Mouse (Mus musculus) heart, embryonic 12.5 days (tissue): ENCODE measurements around the gene Inafm2. TPM values are rescaled to one million over a fixed set of nuclear protein-coding genes. Genes with fewer than 3 reads are reported as not detected.

Source experiments
- ATAC-seq: fragments of 200-750 bp; cut with Nextera tagmentation; 2 replicates; pipeline ENCODE4 v1.8.0; 2017; ENCODE audit warnings: moderate TSS enrichment, moderate library complexity; ENCODE audit not compliant: insufficient number of reproducible peaks, low FRiP score
- H3K27ac ChIP-seq: fragments of 300-500 bp; sonication (generic); 2 replicates; pipeline ENCODE4 v1.5.1; 2016; ENCODE audit warnings: mild to moderate bottlenecking, moderate library complexity; ENCODE audit not compliant: poor library complexity, severe bottlenecking
- H3K27me3 ChIP-seq: fragments of 300-500 bp; sonication (generic); replicated peaks from 2 replicates; pipeline ENCODE4 v1.6.1; 2016; ENCODE audit warnings: mild to moderate bottlenecking, moderate library complexity
- H3K36me3 ChIP-seq: fragments of 300-500 bp; sonication (generic); 2 replicates; pipeline ENCODE4 v1.6.1; 2016; ENCODE audit warnings: mild to moderate bottlenecking, moderate library complexity
- H3K4me1 ChIP-seq: fragments of 300-500 bp; sonication (generic); replicated peaks from 2 replicates; pipeline ENCODE4 v1.6.1; 2016; ENCODE audit warnings: mild to moderate bottlenecking
- H3K4me2 ChIP-seq: fragments of 300-500 bp; sonication (generic); 2 replicates; pipeline ENCODE4 v1.6.1; 2016; ENCODE audit warnings: mild to moderate bottlenecking, moderate library complexity
- H3K4me3 ChIP-seq: fragments of 300-500 bp; sonication (generic); 2 replicates; pipeline ENCODE4 v1.5.1; 2016; ENCODE audit warnings: mild to moderate bottlenecking
- H3K9ac ChIP-seq: fragments of 300-500 bp; sonication (generic); 2 replicates; pipeline ENCODE4 v1.6.1; 2016; ENCODE audit warnings: mild to moderate bottlenecking, moderate library complexity
- H3K9me3 ChIP-seq: fragments of 300-500 bp; sonication (generic); replicated peaks from 2 replicates; pipeline ENCODE4 v1.6.1; 2016; ENCODE audit warnings: mild to moderate bottlenecking, moderate library complexity
- WGBS: fragments of 180-500 bp; shearing (Covaris S2); methylation state at CpG from one replicate; pipeline ENCODE4 v1.1.7; 2016; 5-methylcytosine and 5-hydroxymethylcytosine counted together
- polyA plus RNA-seq: library from polyadenylated mRNA; unstranded; fragments of >200 nt; fragmentation: Nextera tagmentation; extraction: Ambion mirVana; gene quantifications from 2 replicates; pipeline ENCODE4 v1.2.1, GENCODE M21; 2016

Inafm2 gene
- polyA plus RNA-seq, 1 experiment from 2014 or later, result 33.8 TPM

- ATAC-seq, result no peak
- no peaks in the 10 kb centered on the region for H3K9me3 ChIP-seq
- H3K4me2 ChIP-seq, result peak overlapping the region; percentile 35; the same call in 1 of the 2 replicates
- no peak overlapping the region for H3K9ac ChIP-seq
- H3K4me3 ChIP-seq, result no peak overlapping the region
- H3K4me1 ChIP-seq, result peaks cover 44% of the 10 kb centered on the region
- H3K27ac ChIP-seq, result no peak overlapping the region
- WGBS, result 16% methylated on average over 9 of the region's 9 CpGs
- peaks cover 36% of the 10 kb centered on the region for H3K27me3 ChIP-seq
- no peaks in the 10 kb centered on the region for H3K36me3 ChIP-seq
Observed at GRCm38 (mm10) chr2:118727911-118728310, 17.6 kb upstream of the Inafm2 start.

GRCm38 (mm10) chr2:118728337-118728736 is 17.2 kb upstream of the Inafm2 start, which contains the start of gene Plcb2:
Plcb2 (minus strand) TSS chr2:118728438.
- peak within 1 kb of the TSS; percentile 35 for H3K4me2 ChIP-seq
- no peak within 1 kb of the TSS for H3K4me3 ChIP-seq
- peaks cover 36% of the 10 kb centered on the region for H3K27me3 ChIP-seq
- H3K36me3 ChIP-seq, result no peaks in the 10 kb centered on the region
- ATAC-seq, result no peak
- 15% methylated on average over 7 of the region's 7 CpGs for WGBS
- H3K4me1 ChIP-seq, result peaks cover 40% of the 10 kb centered on the region
- 0 out of 2 replicates have a peak within 1 kb of the TSS, but pooled peaks have one; percentile 46 for H3K9ac ChIP-seq
- H3K9me3 ChIP-seq, result no peaks in the 10 kb centered on the region
- no peak within 1 kb of the TSS; the same call in 1 of the 2 replicates for H3K27ac ChIP-seq

GRCm38 (mm10) chr2:118729194-118729593 is 16.4 kb upstream of the Inafm2 start:
- WGBS, result 28% methylated on average over 4 of the region's 4 CpGs
- Histone ChIP-seq H3K9ac (0 out of 2 replicates have a peak overlapping the region, but pooled peaks have one; percentile 9), H3K27me3 (peaks cover 43% of the 10 kb centered on the region), H3K4me3 (no peak overlapping the region), H3K4me2 (no peak overlapping the region), H3K27ac (no peak overlapping the region; the same call in 1 of the 2 replicates), H3K9me3 (no peaks in the 10 kb centered on the region), H3K4me1 (peaks cover 32% of the 10 kb centered on the region), H3K36me3 (no peaks in the 10 kb centered on the region)
- ATAC-seq, result 0 out of 2 replicates have a peak, but pooled peaks have one; percentile 20

- no peak overlapping the region for H3K9ac ChIP-seq
- H3K27me3 ChIP-seq, result peaks cover 39% of the 10 kb centered on the region
- ATAC-seq, result no peak
- H3K9me3 ChIP-seq, result no peaks in the 10 kb centered on the region
- H3K4me1 ChIP-seq, result peaks cover 32% of the 10 kb centered on the region
- H3K27ac ChIP-seq, result no peak overlapping the region
- H3K36me3 ChIP-seq, result no peaks in the 10 kb centered on the region
- 27% methylated on average over 8 of the region's 8 CpGs for WGBS
- H3K4me2 ChIP-seq, result no peak overlapping the region
- no peak overlapping the region for H3K4me3 ChIP-seq
Observed at GRCm38 (mm10) chr2:118729816-118730621, 15.5 kb upstream of the Inafm2 start.

- no peak overlapping the region for H3K4me3 ChIP-seq
- H3K36me3 ChIP-seq, result no peaks in the 10 kb centered on the region
- no peak overlapping the region for H3K9ac ChIP-seq
- no peak overlapping the region for H3K27ac ChIP-seq
- no peak; the same call in 1 of the 2 replicates for ATAC-seq
- H3K9me3 ChIP-seq, result no peaks in the 10 kb centered on the region
- peaks cover 39% of the 10 kb centered on the region for H3K27me3 ChIP-seq
- no peak overlapping the region for H3K4me2 ChIP-seq
- H3K4me1 ChIP-seq, result peaks cover 32% of the 10 kb centered on the region
- 6% methylated on average over 3 of the region's 3 CpGs for WGBS
Observed at GRCm38 (mm10) chr2:118730622-118730915, 15.0 kb upstream of the Inafm2 start.

- H3K9ac ChIP-seq, result no peak overlapping the region
- WGBS, result 80% methylated on average over 5 of the region's 5 CpGs
- H3K36me3 ChIP-seq, result no peaks in the 10 kb centered on the region
- H3K4me2 ChIP-seq, result no peak overlapping the region
- H3K27ac ChIP-seq, result no peak overlapping the region
- no peak overlapping the region for H3K4me3 ChIP-seq
- H3K9me3 ChIP-seq, result no peaks in the 10 kb centered on the region
- peaks cover 32% of the 10 kb centered on the region for H3K4me1 ChIP-seq
- ATAC-seq, result no peak
- H3K27me3 ChIP-seq, result peaks cover 45% of the 10 kb centered on the region
Observed at GRCm38 (mm10) chr2:118731981-118732380, 13.6 kb upstream of the Inafm2 start.

GRCm38 (mm10) chr2:118733341-118733740 is 12.2 kb upstream of the Inafm2 start:
- no peaks in the 10 kb centered on the region for H3K9me3 ChIP-seq
- no peaks in the 10 kb centered on the region for H3K36me3 ChIP-seq
- peaks cover 45% of the 10 kb centered on the region for H3K27me3 ChIP-seq
- ATAC-seq, result no peak
- no peak overlapping the region for H3K4me3 ChIP-seq
- no peak overlapping the region for H3K9ac ChIP-seq
- no peak overlapping the region for H3K27ac ChIP-seq
- 53% methylated on average over 5 of the region's 5 CpGs for WGBS
- H3K4me1 ChIP-seq, result peaks cover 23% of the 10 kb centered on the region
- no peak overlapping the region for H3K4me2 ChIP-seq

- Histone ChIP-seq H3K4me1 (peaks cover 8% of the 10 kb centered on the region), H3K4me2 (no peak overlapping the region), H3K36me3 (no peaks in the 10 kb centered on the region), H3K9me3 (no peaks in the 10 kb centered on the region), H3K27ac (no peak overlapping the region), H3K9ac (no peak overlapping the region), H3K27me3 (peaks cover 26% of the 10 kb centered on the region), H3K4me3 (no peak overlapping the region)
- 57% methylated on average over 3 of the region's 3 CpGs for WGBS
- ATAC-seq, result no peak
Observed at GRCm38 (mm10) chr2:118740341-118740740, 5.2 kb upstream of the Inafm2 start.

- Histone ChIP-seq H3K4me1 (peaks cover 8% of the 10 kb centered on the region), H3K27me3 (peaks cover 22% of the 10 kb centered on the region), H3K9ac (no peak overlapping the region), H3K36me3 (no peaks in the 10 kb centered on the region), H3K4me2 (no peak overlapping the region), H3K4me3 (no peak overlapping the region), H3K9me3 (no peaks in the 10 kb centered on the region), H3K27ac (no peak overlapping the region)
- WGBS, result 64% methylated on average over 9 of the region's 9 CpGs
- no peak for ATAC-seq
Observed at GRCm38 (mm10) chr2:118741183-118741582, 4.4 kb upstream of the Inafm2 start.

GRCm38 (mm10) chr2:118743261-118743943 is 2.2 kb upstream of the Inafm2 start:
- Histone ChIP-seq H3K4me3 (no peak overlapping the region), H3K4me1 (peaks cover 23% of the 10 kb centered on the region), H3K9ac (no peak overlapping the region), H3K36me3 (0 out of 2 replicates have a peak, but pooled peaks cover 1% of the 10 kb centered on the region), H3K9me3 (no peaks in the 10 kb centered on the region), H3K27ac (no peak overlapping the region), H3K4me2 (no peak overlapping the region), H3K27me3 (peaks cover 19% of the 10 kb centered on the region)
- no peak for ATAC-seq
- 32% methylated on average over 8 of the region's 8 CpGs for WGBS

- Histone ChIP-seq H3K27me3 (peaks cover 14% of the 10 kb centered on the region), H3K9me3 (no peaks in the 10 kb centered on the region), H3K36me3 (peaks cover 13% of the 10 kb centered on the region; the same call in 1 of the 2 replicates), H3K9ac (peak overlapping the region; percentile 96; the same call in 1 of the 2 replicates), H3K4me2 (peak overlapping the region; percentile 86), H3K4me3 (peak overlapping the region; percentile 94), H3K27ac (no peak overlapping the region), H3K4me1 (peaks cover 35% of the 10 kb centered on the region)
- WGBS, result 13% methylated on average over 7 of the region's 7 CpGs
- ATAC-seq, result no peak
Observed at GRCm38 (mm10) chr2:118744621-118745020, 937 bp upstream of the Inafm2 start.
